Comparison of ENCODE assay signal across 24 mouse cellular contexts in the genomic region with DNA sequence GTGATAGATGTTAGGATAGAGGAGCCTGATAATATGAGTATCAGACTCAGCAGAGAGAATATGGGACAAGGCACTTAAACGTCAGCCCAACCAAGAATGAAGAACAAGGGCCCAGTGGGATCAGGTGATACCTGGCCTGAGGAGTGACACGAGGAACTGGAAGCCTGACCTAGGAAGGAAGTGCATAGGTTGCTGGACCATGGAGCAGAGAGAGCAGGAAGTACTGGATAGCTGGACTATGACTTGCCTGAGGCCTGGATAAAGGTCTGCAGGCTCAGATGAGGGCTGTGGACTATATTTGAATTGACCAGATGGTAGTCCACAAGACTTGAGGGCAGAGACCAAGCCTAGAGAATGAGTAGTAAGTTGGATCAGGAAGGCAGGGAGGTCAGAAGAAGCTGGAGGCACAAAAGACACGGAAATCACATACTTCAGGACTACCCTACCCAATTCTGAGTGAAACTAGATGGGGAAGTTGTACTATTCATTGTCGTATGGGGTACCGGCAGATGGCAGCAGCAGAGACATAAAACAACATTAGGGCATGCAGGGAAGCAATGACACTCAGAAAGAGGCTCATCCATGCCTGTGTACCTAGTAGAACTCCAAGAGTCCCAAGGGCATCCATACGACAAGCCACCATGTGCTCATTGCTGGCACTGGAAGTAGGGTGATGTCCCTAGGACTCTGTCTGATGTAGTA. TPM values are rescaled to one million over a fixed set of nuclear protein-coding genes. Genes with fewer than 3 reads are reported as not detected.
DNase-seq lines count a peak whose midpoint lies in the region; ATAC-seq lines count a peak whose summit lies in the region.
"Had no signal": no experiment of that assay in that cellular context is flagged by ENCODE, and none has a peak within 500 bp of the region (broad histone marks: within the 10 kb centered on the region; RNA-seq: fewer than 3 reads in every experiment).

No protein-coding gene starts in this region.

- no peaks in the 10 kb centered on the region for H3K27me3 ChIP-seq in hindbrain, embryonic 10.5 days (ENCODE audit: insufficient read depth, poor library complexity, severe bottlenecking)
- H3K27me3 ChIP-seq in hindbrain, embryonic 12.5 days: no peaks in the 10 kb centered on the region
- no peaks in the 10 kb centered on the region for H3K27me3 ChIP-seq in hindbrain, embryonic 13.5 days
- H3K27me3 ChIP-seq: embryonic facial prominence, embryonic 13.5 days; megakaryocyte, embryonic 14.5 days; midbrain, embryonic 15.5 days; neural tube, embryonic 12.5 days had no signal

- DNase-seq in hindbrain, embryonic 10.5 days (ENCODE audit: low spot score): no peak
- DNase-seq in spleen, postnatal 36 days (ENCODE audit: low spot score in 2 of 2): peak; percentile 17 to 27
- DNase-seq in spleen, adult 18-20 months: no peak
- DNase-seq in cerebellum, postnatal 10 days: no peak
- DNase-seq: adrenal gland, postnatal 10 days; cerebellum, adult 11 months; embryo, embryonic 11 days; kidney, adult 11 months; kidney, postnatal 4 days; lung, adult 2 months; lung, postnatal 14 days; retina, postnatal 1 day; thymus, adult 18-20 months; thymus, postnatal 36 days had no signal

- H3K9me3 ChIP-seq in hindbrain, embryonic 10.5 days: no peaks in the 10 kb centered on the region
- H3K9me3 ChIP-seq in hindbrain, embryonic 12.5 days (replicated peaks): no peaks in the 10 kb centered on the region
- no peaks in the 10 kb centered on the region for H3K9me3 ChIP-seq in hindbrain, embryonic 13.5 days
- H3K9me3 ChIP-seq: embryonic facial prominence, embryonic 13.5 days; megakaryocyte, embryonic 14.5 days; midbrain, embryonic 15.5 days; neural tube, embryonic 12.5 days had no signal

- no peak for ATAC-seq in hindbrain, embryonic 12.5 days (ENCODE audit: low FRiP score)
- 0 out of 4 replicates have a peak, but pooled peaks have one; percentile 9 to 12 for ATAC-seq in hematopoietic stem cell, adult 5-6 weeks (replicated peaks in 1 of 2; ENCODE audit: insufficient read depth in 1 of 2, low FRiP score in 2 of 2, low TSS enrichment in 1 of 2, low read depth in 1 of 2, poor library complexity in 2 of 2, severe bottlenecking in 2 of 2)
- no peak for ATAC-seq in hindbrain, embryonic 13.5 days (ENCODE audit: low FRiP score)
- ATAC-seq: forebrain, embryonic 14.5 days; midbrain, embryonic 15.5 days had no signal

- H3K4me3 ChIP-seq in hindbrain, embryonic 10.5 days: no peak overlapping the region
- no peak overlapping the region for H3K4me3 ChIP-seq in hindbrain, embryonic 12.5 days
- H3K4me3 ChIP-seq in hindbrain, embryonic 13.5 days: no peak overlapping the region
- H3K4me3 ChIP-seq: embryonic facial prominence, embryonic 13.5 days; erythroblast, embryonic 14.5 days; left cerebral cortex, adult 2 months; megakaryocyte, embryonic 14.5 days; midbrain, embryonic 15.5 days; neural tube, embryonic 12.5 days had no signal

- H3K4me1 ChIP-seq in hindbrain, embryonic 10.5 days (replicated peaks): no peaks in the 10 kb centered on the region
- H3K4me1 ChIP-seq in hindbrain, embryonic 12.5 days: no peaks in the 10 kb centered on the region
- no peaks in the 10 kb centered on the region for H3K4me1 ChIP-seq in hindbrain, embryonic 13.5 days (replicated peaks)
- H3K4me1 ChIP-seq: embryonic facial prominence, embryonic 13.5 days; midbrain, embryonic 15.5 days; neural tube, embryonic 12.5 days had no signal

- H3K36me3 ChIP-seq in hindbrain, embryonic 10.5 days: no peaks in the 10 kb centered on the region
- H3K36me3 ChIP-seq in hindbrain, embryonic 12.5 days: no peaks in the 10 kb centered on the region
- H3K36me3 ChIP-seq in hindbrain, embryonic 13.5 days: no peaks in the 10 kb centered on the region
- H3K36me3 ChIP-seq: embryonic facial prominence, embryonic 13.5 days; midbrain, embryonic 15.5 days; neural tube, embryonic 12.5 days had no signal

- no peak overlapping the region for H3K9ac ChIP-seq in hindbrain, embryonic 12.5 days
- H3K9ac ChIP-seq in hindbrain, embryonic 13.5 days: no peak overlapping the region
- H3K9ac ChIP-seq: embryonic facial prominence, embryonic 13.5 days; midbrain, embryonic 15.5 days; neural tube, embryonic 12.5 days had no signal

- H3K4me2 ChIP-seq in hindbrain, embryonic 12.5 days (replicated peaks): no peak overlapping the region
- H3K4me2 ChIP-seq in hindbrain, embryonic 13.5 days: no peak overlapping the region
- H3K4me2 ChIP-seq: embryonic facial prominence, embryonic 13.5 days; midbrain, embryonic 15.5 days; neural tube, embryonic 12.5 days had no signal

- peak overlapping the region; percentile 41; the same call in 1 of the 2 replicates for H3K27ac ChIP-seq in hindbrain, embryonic 10.5 days
- no peak overlapping the region for H3K27ac ChIP-seq in hindbrain, embryonic 12.5 days
- no peak overlapping the region for H3K27ac ChIP-seq in hindbrain, embryonic 13.5 days
- H3K27ac ChIP-seq: embryonic facial prominence, embryonic 13.5 days; left cerebral cortex, adult 2 months; midbrain, embryonic 15.5 days; neural tube, embryonic 12.5 days had no signal

- WGBS in hindbrain, embryonic 10.5 days: 82% methylated on average over 6 of the region's 6 CpGs
- 84% methylated on average over 6 of the region's 6 CpGs for WGBS in hindbrain, embryonic 12.5 days
- 84% methylated on average over 6 of the region's 6 CpGs for WGBS in hindbrain, embryonic 13.5 days

RNA-seq across cellular contexts. Expression of a gene that starts 57.0 kb away (rescaled TPM):
- 4.7 and 6.3 TPM in 2 replicates for polyA plus RNA-seq in hindbrain, embryonic 10.5 days (2016; fragmentation: Nextera tagmentation; extraction: Ambion mirVana)
- polyA plus RNA-seq in hindbrain, embryonic 12.5 days (2016; fragmentation: Nextera tagmentation; extraction: Ambion mirVana): 7.0 and 7.4 TPM in 2 replicates
- total RNA-seq in hematopoietic stem cell, adult 5-6 weeks (2017): 145 and 146 TPM in 2 replicates
- polyA plus RNA-seq in hindbrain, embryonic 13.5 days (2015; fragmentation: Nextera tagmentation; extraction: Ambion mirVana): 7.4 and 8.2 TPM in 2 replicates

Comparison
In these comparisons a context has a peak if more than half of its experiments do, and no peak if none do; other contexts are left out.
1. DNase-seq: peak in spleen, postnatal 36 days (2 of 2); none in hindbrain, embryonic 10.5 days (single experiment), spleen, adult 18-20 months (0 of 2) and cerebellum, postnatal 10 days (0 of 2).
2. ATAC-seq: peak in hematopoietic stem cell, adult 5-6 weeks (2 of 2); none in hindbrain, embryonic 12.5 days (single experiment) and hindbrain, embryonic 13.5 days (single experiment).